Mouse (Mus musculus) liver, adult (tissue): Measurements from ENCODE around the gene Slc25a51.

ENCODE experiments used
- GATA4 ChIP-seq: IDR thresholded peaks from 2 replicates; pipeline ENCODE4 v1.6.1; 2014; ENCODE audit warnings: mild to moderate bottlenecking, low read length; ENCODE audit not compliant: insufficient replicate concordance

Gene Slc25a51

DNA sequence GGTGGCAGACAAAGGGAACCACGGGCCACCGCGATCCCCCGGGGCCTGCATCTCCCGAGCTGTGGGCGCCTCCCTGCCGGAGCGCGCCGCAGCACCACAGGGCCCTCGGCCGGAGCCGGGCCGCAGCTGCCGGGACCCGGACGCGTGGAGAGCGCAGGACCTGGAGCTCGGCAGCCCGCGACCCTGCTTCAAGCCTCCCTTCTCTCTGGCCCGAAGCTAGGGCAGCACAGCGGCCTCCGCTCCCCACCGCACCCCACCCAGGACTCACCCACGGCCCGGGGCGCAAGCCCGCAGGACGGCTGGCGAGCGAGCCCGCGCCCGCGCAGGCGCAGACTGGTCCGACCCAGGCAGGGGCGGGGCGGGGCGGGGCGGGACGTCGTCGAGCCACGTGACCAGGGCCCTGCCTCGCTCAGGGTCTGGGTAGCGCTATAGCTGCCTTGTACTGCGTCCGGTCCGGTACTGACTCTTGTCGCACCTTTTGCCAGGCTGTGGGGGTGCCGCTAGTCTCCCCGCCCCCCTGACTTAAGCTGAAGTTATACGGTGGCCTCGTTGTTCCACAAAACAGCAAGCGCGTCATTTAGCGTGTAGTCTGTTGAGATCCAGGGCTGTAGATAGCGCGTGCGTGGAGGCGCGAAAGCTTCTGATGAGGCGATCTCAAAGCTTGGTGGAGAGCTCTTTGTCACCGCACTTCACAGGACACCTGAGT is at the start of gene Slc25a51:
Slc25a51 (minus strand) TSS at position 340 of the 706 bp plus-strand sequence.
- no peak; the same call in 1 of the 2 replicates for TF ChIP-seq GATA4

- TF ChIP-seq GATA4: no peak
Measured at GRCm38 (mm10) chr4:45457543-45457942, 49.0 kb upstream of the Slc25a51 start.

- TF ChIP-seq GATA4: no peak
Measured at GRCm38 (mm10) chr4:45455001-45455400, 46.4 kb upstream of the Slc25a51 start.

DNA sequence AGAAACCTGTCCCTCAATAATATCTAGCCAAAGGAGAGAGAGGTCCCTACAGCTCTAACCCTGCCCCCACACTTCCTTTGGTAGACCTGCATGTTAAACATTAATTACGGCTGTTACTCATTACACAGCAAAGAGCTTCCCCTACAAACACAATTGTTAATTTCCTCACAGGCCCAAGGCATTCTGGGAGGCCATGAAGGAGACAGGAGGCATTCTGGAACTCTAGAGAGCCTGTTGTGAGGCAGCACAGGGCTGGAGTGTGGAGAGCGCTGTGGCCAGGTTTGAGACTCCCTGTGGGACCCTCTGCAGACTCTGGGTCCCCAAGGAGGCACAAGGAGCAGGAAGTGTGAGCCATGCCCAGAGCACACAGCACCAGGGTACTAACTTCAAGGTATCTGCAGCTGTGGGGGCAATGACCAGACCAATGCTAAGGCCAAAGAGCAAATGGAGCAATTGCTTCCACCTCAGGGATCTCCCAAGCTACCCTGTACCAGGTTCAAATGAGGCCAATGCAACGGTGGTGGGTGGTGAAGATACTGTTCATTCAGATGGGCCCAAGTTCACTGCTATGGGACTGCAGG is 44.8 kb upstream of the Slc25a51 start:
- TF ChIP-seq GATA4: no peak

- TF ChIP-seq GATA4: peak; percentile 24; the same call in 1 of the 2 replicates
Measured at GRCm38 (mm10) chr4:45452569-45453111, 44.1 kb upstream of the Slc25a51 start.

DNA sequence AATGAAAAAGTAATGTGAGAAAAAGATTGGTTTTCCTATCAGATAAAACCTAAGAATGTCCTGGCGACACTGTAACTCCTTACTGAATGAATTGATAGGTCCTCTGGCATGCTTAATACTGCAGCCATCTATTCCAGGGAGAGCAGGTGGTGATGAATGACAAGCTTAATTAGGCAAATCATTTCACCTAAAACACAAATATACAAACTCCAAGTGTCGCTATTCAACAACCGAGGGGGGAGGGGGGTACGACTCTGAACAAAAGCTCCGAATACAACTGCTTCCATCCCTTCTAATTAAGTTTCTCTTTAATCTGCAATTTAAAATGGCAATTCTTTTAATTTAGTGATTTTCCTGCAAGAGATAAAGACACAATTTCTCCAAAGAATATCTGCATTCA is 40.4 kb upstream of the Slc25a51 start:
- no peak for TF ChIP-seq GATA4

DNA sequence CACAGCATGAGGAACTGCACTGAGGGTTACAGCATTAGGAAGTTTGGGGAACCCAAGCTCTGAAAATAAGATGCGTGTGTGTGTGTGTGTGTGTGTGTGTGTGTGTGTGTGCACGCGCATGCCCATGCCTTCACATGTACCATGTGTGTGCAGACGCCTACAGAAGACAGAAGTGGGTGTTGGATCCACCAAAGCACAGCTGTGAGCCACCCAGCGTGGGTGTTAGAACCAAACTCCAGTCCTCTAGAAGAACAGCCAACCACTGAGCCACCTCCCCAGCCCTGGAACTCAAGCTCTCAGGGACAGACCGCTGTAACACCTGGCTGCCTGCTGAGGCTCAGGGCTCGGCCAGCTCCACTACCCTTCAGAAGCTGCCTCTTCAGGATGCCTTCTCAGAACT is 39.9 kb upstream of the Slc25a51 start:
- no peak for TF ChIP-seq GATA4

GRCm38 (mm10) chr4:45447196-45447595 is 38.6 kb upstream of the Slc25a51 start:
- TF ChIP-seq GATA4: no peak

DNA sequence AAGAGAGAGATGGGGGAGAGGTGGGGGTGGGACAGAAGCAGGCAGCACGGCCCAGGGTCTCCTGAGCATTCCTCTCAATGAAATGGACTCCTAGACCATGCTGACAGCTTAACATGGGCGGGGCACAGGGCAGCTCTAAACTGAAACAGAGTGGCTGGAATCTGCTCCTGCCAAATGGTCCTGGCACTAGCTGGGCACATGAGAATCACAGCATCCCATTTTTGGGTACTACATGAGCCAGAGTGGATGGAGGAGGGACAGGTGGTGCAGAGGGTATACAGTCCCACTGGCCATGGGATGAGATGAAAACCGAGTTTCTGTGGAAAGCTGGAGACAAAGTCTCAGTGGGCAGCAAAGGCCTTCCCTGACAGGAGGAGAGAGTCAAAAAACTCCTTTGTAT is 36.7 kb upstream of the Slc25a51 start:
- no peak for TF ChIP-seq GATA4

GRCm38 (mm10) chr4:45444813-45445212 is 36.2 kb upstream of the Slc25a51 start:
- TF ChIP-seq GATA4: no peak

GRCm38 (mm10) chr4:45443652-45444051 is 35.1 kb upstream of the Slc25a51 start:
- no peak for TF ChIP-seq GATA4

GRCm38 (mm10) chr4:45442237-45442636 is 33.7 kb upstream of the Slc25a51 start:
- no peak for TF ChIP-seq GATA4

- no peak for TF ChIP-seq GATA4
Measured at GRCm38 (mm10) chr4:45441778-45442177, 33.2 kb upstream of the Slc25a51 start.

- no peak for TF ChIP-seq GATA4
Measured at GRCm38 (mm10) chr4:45439281-45439680, 30.7 kb upstream of the Slc25a51 start.

- TF ChIP-seq GATA4: no peak
Measured at GRCm38 (mm10) chr4:45437010-45437409, 28.4 kb upstream of the Slc25a51 start.

DNA sequence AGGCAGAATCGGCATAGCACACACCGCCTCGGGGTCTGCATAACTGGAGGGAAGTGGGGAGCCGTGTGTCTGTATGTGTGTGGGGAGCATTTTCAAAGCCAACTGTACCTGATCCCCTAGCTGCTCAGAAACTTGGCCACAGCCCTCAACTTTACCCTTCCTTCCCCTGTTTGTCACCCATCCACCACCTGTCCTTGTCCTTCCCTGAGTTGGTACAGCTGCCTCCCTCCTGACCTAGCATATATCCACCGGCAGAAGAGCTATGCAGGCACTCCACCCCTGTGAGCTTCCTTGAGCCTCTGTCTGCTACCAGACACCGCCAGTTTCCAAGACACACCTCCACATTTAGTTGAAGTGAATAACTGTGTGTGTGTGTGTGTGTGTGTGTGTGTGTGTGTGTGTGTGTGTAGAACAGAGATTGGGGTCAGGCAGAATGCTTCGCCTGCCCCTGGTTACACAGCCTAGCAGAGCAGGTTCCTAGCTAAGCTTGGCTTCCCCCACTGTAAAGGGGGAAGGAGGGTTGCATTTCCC is 27.9 kb upstream of the Slc25a51 start:
- no peak for TF ChIP-seq GATA4
